Mouse (Mus musculus): ENCODE results near the gene Spty2d1. TPM values are rescaled to one million over a fixed set of nuclear protein-coding genes. Genes with fewer than 3 reads are reported as not detected.

Gene Spty2d1
- total and polyA plus RNA-seq, 2 experiments from 2014 or later: 7.7 to 8.7 TPM

DNA sequence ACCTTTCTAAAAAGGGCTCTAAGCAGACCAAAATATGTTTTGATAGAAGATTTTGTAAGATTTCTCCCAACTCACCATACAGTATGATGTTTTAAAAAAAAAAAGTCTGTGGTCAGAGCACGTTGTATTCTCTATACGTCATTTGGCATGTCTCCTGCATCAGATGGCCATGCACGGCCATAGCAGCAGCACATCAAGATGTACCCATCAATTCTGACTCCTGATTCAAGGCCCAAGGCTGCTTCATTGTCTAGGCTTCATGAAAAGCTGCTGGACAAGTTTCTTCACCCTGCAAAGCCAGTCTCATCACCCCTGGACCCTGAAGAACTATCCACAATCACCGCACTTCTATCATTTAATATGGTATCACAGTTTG is 6.3 kb downstream of the Spty2d1 start:
- Histone ChIP-seq H3K9me3 (replicated peaks; ENCODE audit: control insufficient read depth, low read length) (no peaks in the 10 kb centered on the region), H3K27me3 (ENCODE audit: control insufficient read depth, insufficient read depth, low read length) (no peaks in the 10 kb centered on the region), H3K4me3 (ENCODE audit: low read depth, low read length) (no peak overlapping the region), H3K27ac (ENCODE audit: low read depth) (no peak overlapping the region), H3K36me3 (replicated peaks; ENCODE audit: control insufficient read depth, insufficient read depth, low read length) (peaks cover 23% of the 10 kb centered on the region), H3K9ac (replicated peaks; ENCODE audit: low read depth, low read length) (no peak overlapping the region), H3K4me2 (ENCODE audit: low read depth, low read length) (no peak overlapping the region), H3K4me1 (ENCODE audit: control insufficient read depth, insufficient read depth) (peaks cover 32% of the 10 kb centered on the region)
- WGBS: 72% methylated on average over 4 of the region's 4 CpGs
- ATAC-seq (ENCODE audit: insufficient read depth, low read depth) (no peak), DNase-seq (ENCODE audit: low spot score) (no peak)
- TF ChIP-seq CTCF (IDR thresholded peaks at IDR 0.05; ENCODE audit: low read depth) (no peak), EP300 (IDR thresholded peaks at IDR 0.05; ENCODE audit: low read depth) (no peak)

DNA sequence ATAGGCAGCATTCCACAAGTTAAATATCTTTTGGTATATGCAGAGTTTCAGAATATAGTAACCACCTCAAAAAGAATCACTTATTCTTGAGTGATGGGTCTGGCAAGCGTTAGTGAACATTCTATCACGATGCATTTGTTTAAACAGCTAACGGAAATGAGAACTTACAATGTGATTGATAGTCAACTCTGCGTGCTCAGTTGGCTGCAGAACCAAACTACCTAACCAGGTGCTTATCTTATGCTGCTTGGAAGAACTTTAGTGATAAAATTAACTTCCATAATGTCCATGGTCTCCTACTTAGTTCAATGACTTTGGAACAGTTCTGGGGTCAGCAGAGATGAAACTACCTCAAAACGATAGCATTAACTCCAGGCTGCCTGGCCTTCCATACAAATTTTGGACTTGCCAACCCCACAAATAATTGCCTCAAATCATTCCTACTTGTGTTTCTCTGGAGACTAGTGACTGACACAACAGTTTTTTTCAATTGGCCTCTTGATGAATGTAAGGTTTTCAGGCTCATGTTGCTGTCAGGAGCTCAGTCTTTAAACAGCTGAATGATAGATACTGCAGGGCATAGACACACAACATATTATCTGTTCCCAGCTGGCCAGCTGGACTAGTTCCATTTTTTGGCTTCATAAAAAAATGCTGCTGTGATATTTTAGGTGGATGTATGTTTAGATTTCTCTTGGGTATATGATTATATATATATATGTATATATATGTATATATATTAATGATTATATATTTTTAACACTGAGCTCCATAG is 6.9 kb downstream of the Spty2d1 start:
- Histone ChIP-seq H3K27me3 (ENCODE audit: control insufficient read depth, insufficient read depth, low read length) (no peaks in the 10 kb centered on the region), H3K36me3 (replicated peaks; ENCODE audit: control insufficient read depth, insufficient read depth, low read length) (peaks cover 27% of the 10 kb centered on the region), H3K4me1 (ENCODE audit: control insufficient read depth, insufficient read depth) (peaks cover 29% of the 10 kb centered on the region), H3K4me2 (ENCODE audit: low read depth, low read length) (no peak overlapping the region), H3K4me3 (ENCODE audit: low read depth, low read length) (no peak overlapping the region), H3K9me3 (replicated peaks; ENCODE audit: control insufficient read depth, low read length) (no peaks in the 10 kb centered on the region), H3K27ac (ENCODE audit: low read depth) (no peak overlapping the region), H3K9ac (replicated peaks; ENCODE audit: low read depth, low read length) (no peak overlapping the region)
- no peak for DNase-seq (ENCODE audit: low spot score)
- ATAC-seq (ENCODE audit: insufficient read depth, low read depth): no peak
- WGBS: 57% methylated on average over 5 of the region's 5 CpGs
- TF ChIP-seq EP300 (IDR thresholded peaks at IDR 0.05; ENCODE audit: low read depth) (no peak), CTCF (IDR thresholded peaks at IDR 0.05; ENCODE audit: low read depth) (no peak)

DNA sequence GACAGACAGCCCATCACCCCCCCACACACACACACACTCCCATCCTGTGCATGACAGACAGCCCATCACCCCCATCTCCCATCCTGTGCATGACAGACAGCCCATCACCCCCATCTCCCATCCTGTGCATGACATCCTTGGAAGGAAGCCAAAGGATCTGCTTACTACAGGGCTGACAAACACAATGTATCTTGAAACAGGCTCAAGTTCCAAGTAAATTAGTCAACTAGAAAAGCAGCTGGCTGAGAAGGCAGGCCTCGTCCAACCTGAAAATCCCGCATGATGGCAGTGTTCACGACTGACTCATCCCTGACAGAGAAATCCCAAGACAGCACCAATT is 7.6 kb downstream of the Spty2d1 start:
- 56% methylated on average over 3 of the region's 3 CpGs for WGBS
- Histone ChIP-seq H3K4me2 (ENCODE audit: low read depth, low read length) (no peak overlapping the region), H3K27ac (ENCODE audit: low read depth) (no peak overlapping the region), H3K36me3 (replicated peaks; ENCODE audit: control insufficient read depth, insufficient read depth, low read length) (peaks cover 34% of the 10 kb centered on the region), H3K4me1 (ENCODE audit: control insufficient read depth, insufficient read depth) (peaks cover 29% of the 10 kb centered on the region), H3K9me3 (replicated peaks; ENCODE audit: control insufficient read depth, low read length) (no peaks in the 10 kb centered on the region), H3K27me3 (ENCODE audit: control insufficient read depth, insufficient read depth, low read length) (no peaks in the 10 kb centered on the region), H3K9ac (replicated peaks; ENCODE audit: low read depth, low read length) (no peak overlapping the region), H3K4me3 (ENCODE audit: low read depth, low read length) (no peak overlapping the region)
- ATAC-seq (ENCODE audit: insufficient read depth, low read depth) (peak; percentile 71), DNase-seq (ENCODE audit: low spot score) (no peak)
- TF ChIP-seq CTCF (IDR thresholded peaks at IDR 0.05; ENCODE audit: low read depth): no peak
- no peak for TF ChIP-seq EP300 (IDR thresholded peaks at IDR 0.05; ENCODE audit: low read depth)

DNA sequence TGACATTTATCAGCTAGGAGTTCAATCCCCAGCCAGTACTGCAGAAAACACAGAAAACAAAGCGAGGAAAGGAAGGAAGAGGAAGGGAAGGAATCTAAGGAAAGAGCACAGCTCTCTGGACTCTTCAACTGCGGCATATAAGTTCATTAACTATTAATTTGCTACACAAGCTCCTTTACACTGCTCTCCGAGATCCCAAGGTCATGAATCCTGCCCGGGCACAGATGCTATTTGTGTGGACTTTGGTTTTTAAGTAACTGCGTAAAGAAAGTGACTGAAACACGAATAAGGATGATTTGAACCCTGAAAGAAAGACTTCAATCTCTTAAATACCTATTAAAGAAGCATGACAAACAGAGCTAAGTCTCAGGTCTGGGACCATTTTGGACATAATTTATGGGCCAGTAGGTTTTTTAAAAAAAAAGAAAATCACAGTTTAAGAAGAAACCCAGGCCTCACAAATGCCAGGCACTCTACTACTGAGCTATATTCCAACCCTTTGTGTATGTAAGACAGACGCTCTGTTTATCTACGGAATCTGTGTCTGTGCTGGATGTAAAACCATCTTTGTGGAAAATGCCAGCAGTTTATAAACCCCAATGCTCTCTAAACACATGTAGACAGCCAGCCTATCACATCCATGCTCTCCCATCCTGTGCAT is 8.1 kb downstream of the Spty2d1 start:
- Histone ChIP-seq H3K4me1 (ENCODE audit: control insufficient read depth, insufficient read depth) (peaks cover 29% of the 10 kb centered on the region), H3K4me3 (ENCODE audit: low read depth, low read length) (no peak overlapping the region), H3K36me3 (replicated peaks; ENCODE audit: control insufficient read depth, insufficient read depth, low read length) (peaks cover 39% of the 10 kb centered on the region), H3K9ac (replicated peaks; ENCODE audit: low read depth, low read length) (no peak overlapping the region), H3K27me3 (ENCODE audit: control insufficient read depth, insufficient read depth, low read length) (no peaks in the 10 kb centered on the region), H3K9me3 (replicated peaks; ENCODE audit: control insufficient read depth, low read length) (no peaks in the 10 kb centered on the region), H3K27ac (ENCODE audit: low read depth) (no peak overlapping the region), H3K4me2 (ENCODE audit: low read depth, low read length) (no peak overlapping the region)
- WGBS: 70% methylated on average over 8 of the region's 8 CpGs
- TF ChIP-seq EP300 (IDR thresholded peaks at IDR 0.05; ENCODE audit: low read depth): no peak
- TF ChIP-seq CTCF (IDR thresholded peaks at IDR 0.05; ENCODE audit: low read depth): no peak
- ATAC-seq (ENCODE audit: insufficient read depth, low read depth) (no peak), DNase-seq (ENCODE audit: low spot score) (no peak)

DNA sequence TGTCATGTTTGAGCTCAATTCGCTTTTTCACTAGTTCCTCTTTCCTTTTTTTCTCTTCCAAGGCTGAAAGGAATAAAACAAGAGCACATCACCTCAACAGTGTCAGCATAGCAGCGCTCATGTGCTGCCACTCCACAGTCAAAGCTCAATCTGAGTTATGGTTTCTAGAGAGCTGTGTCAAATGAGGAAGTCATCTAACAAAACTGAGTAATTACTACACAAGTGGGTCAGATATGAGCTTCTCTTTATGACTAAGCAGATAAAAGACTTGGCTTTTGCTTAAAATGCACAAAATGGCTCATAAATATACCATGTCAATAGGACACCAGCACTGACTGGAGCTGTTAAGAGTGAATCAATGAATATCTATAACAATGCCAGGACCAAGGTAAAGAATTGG is 9.3 kb downstream of the Spty2d1 start:
- no peak for ATAC-seq (ENCODE audit: insufficient read depth, low read depth)
- no peak overlapping the region for H3K4me2 ChIP-seq (ENCODE audit: low read depth, low read length)
- no peak overlapping the region for H3K4me3 ChIP-seq (ENCODE audit: low read depth, low read length)
- no peaks in the 10 kb centered on the region for H3K27me3 ChIP-seq (ENCODE audit: control insufficient read depth, insufficient read depth, low read length)
- H3K9me3 ChIP-seq (replicated peaks; ENCODE audit: control insufficient read depth, low read length): no peaks in the 10 kb centered on the region
- no peak overlapping the region for H3K9ac ChIP-seq (replicated peaks; ENCODE audit: low read depth, low read length)
- H3K4me1 ChIP-seq (ENCODE audit: control insufficient read depth, insufficient read depth): peaks cover 29% of the 10 kb centered on the region
- DNase-seq (ENCODE audit: low spot score): no peak
- H3K27ac ChIP-seq (ENCODE audit: low read depth): no peak overlapping the region
- TF ChIP-seq CTCF (IDR thresholded peaks at IDR 0.05; ENCODE audit: low read depth) (no peak), EP300 (IDR thresholded peaks at IDR 0.05; ENCODE audit: low read depth) (no peak)
- 94% methylated on average over 2 of the region's 2 CpGs for WGBS
- peaks cover 51% of the 10 kb centered on the region for H3K36me3 ChIP-seq (replicated peaks; ENCODE audit: control insufficient read depth, insufficient read depth, low read length)
